Mouse (Mus musculus): Measurements from ENCODE around the gene Cyp4f17. TPM values are rescaled to one million over a fixed set of nuclear protein-coding genes. Genes with fewer than 3 reads are reported as not detected.

Gene Cyp4f17
- polyA plus RNA-seq (2014; fragmentation: Nextera tagmentation; extraction: Ambion mirVana) = 4.4 and 4.8 TPM in 2 replicates

GRCm38 (mm10) chr17:32505851-32506728 lies at the start of gene Cyp4f17:
TSS of gene Cyp4f17 (plus strand) at chr17:32506050.
- ATAC-seq (ENCODE audit: low FRiP score) (peak; percentile 95), DNase-seq (ENCODE audit: low spot score, missing footprints) (peak; percentile 95)
- Histone ChIP-seq H3K27ac (ENCODE audit: low read depth, low read length) (peak within 1 kb of the TSS; percentile 62), H3K9ac (ENCODE audit: low read length) (peak within 1 kb of the TSS; percentile 61), H3K27me3 (ENCODE audit: control insufficient read depth, insufficient read depth, low read length) (no peaks in the 10 kb centered on the region), H3K36me3 (ENCODE audit: control insufficient read depth, insufficient read depth, low read length) (no peaks in the 10 kb centered on the region), H3K4me2 (peak within 1 kb of the TSS; percentile 64), H3K9me3 (ENCODE audit: control insufficient read depth, low read length) (no peaks in the 10 kb centered on the region), H3K4me3 (ENCODE audit: low read depth, low read length) (peak within 1 kb of the TSS; percentile 41), H3K4me1 (ENCODE audit: control insufficient read depth, insufficient read depth, low read length) (peaks cover 12% of the 10 kb centered on the region)
- 3% methylated on average over 29 of the region's 30 CpGs for WGBS

DNA sequence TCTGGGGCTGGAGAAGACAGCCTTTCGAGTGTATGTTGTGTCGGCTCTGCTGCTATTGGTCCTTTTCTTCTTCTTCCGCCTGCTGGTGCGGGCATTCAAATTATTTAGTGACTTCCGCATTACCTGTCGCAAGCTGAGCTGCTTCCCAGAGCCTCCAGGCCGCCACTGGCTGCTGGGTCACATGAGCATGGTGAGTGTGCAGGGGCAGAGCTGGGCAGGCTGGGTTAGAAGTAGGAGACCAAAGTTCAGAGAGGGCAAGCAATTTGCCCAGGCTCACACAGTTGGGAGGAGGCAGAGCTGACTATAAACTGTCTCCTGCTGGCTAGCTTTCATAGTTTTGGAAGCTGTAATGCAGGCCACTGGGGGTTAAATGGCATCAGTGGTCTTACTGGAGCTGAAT lies 37.4 kb upstream of the Cyp4f17 start:
- H3K4me3 ChIP-seq (ENCODE audit: low read depth, low read length) = no peak overlapping the region
- no peaks in the 10 kb centered on the region for H3K4me1 ChIP-seq (ENCODE audit: control insufficient read depth, insufficient read depth, low read length)
- H3K9ac ChIP-seq (ENCODE audit: low read length) = no peak overlapping the region
- ATAC-seq (ENCODE audit: low FRiP score) = no peak
- H3K4me2 ChIP-seq = no peak overlapping the region
- no peaks in the 10 kb centered on the region for H3K27me3 ChIP-seq (ENCODE audit: control insufficient read depth, insufficient read depth, low read length)
- 56% methylated on average over 7 of the region's 7 CpGs for WGBS
- H3K36me3 ChIP-seq (ENCODE audit: control insufficient read depth, insufficient read depth, low read length) = no peaks in the 10 kb centered on the region
- DNase-seq (ENCODE audit: low spot score, missing footprints) = no peak
- no peaks in the 10 kb centered on the region for H3K9me3 ChIP-seq (ENCODE audit: control insufficient read depth, low read length)
- no peak overlapping the region for H3K27ac ChIP-seq (ENCODE audit: low read depth, low read length)

DNA sequence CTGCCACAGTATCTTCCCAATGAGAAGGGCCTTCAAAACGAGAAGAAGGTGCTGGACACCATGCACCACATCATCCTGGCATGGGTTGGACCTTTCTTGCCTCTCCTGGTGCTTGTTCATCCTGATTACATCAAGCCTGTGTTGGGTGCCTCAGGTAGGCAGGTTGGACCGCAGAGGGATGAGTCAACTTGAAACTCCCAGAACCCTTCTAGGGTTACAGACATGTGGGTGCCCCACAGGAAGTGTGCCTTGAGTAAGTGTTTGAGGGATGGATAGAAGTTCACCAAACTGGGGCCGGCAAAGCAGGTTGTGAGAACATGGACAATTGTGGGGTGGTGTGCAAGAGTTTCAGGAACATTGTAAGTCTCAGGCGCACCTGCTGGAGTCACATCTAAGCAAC lies 35.1 kb upstream of the Cyp4f17 start:
- Histone ChIP-seq H3K4me1 (ENCODE audit: control insufficient read depth, insufficient read depth, low read length) (no peaks in the 10 kb centered on the region), H3K4me3 (ENCODE audit: low read depth, low read length) (no peak overlapping the region), H3K27me3 (ENCODE audit: control insufficient read depth, insufficient read depth, low read length) (no peaks in the 10 kb centered on the region), H3K9me3 (ENCODE audit: control insufficient read depth, low read length) (no peaks in the 10 kb centered on the region), H3K9ac (ENCODE audit: low read length) (no peak overlapping the region), H3K27ac (ENCODE audit: low read depth, low read length) (no peak overlapping the region), H3K36me3 (ENCODE audit: control insufficient read depth, insufficient read depth, low read length) (no peaks in the 10 kb centered on the region), H3K4me2 (no peak overlapping the region)
- no peak for DNase-seq (ENCODE audit: low spot score, missing footprints)
- no peak for ATAC-seq (ENCODE audit: low FRiP score)
- 83% methylated on average over 4 of the region's 4 CpGs for whole genome bisulfite sequencing

GRCm38 (mm10) chr17:32472176-32472575 lies 33.7 kb upstream of the Cyp4f17 start:
- Histone ChIP-seq H3K36me3 (ENCODE audit: control insufficient read depth, insufficient read depth, low read length) (no peaks in the 10 kb centered on the region), H3K4me3 (ENCODE audit: low read depth, low read length) (no peak overlapping the region), H3K9ac (ENCODE audit: low read length) (no peak overlapping the region), H3K9me3 (ENCODE audit: control insufficient read depth, low read length) (no peaks in the 10 kb centered on the region), H3K4me1 (ENCODE audit: control insufficient read depth, insufficient read depth, low read length) (no peaks in the 10 kb centered on the region), H3K27me3 (ENCODE audit: control insufficient read depth, insufficient read depth, low read length) (no peaks in the 10 kb centered on the region), H3K4me2 (no peak overlapping the region), H3K27ac (ENCODE audit: low read depth, low read length) (no peak overlapping the region)
- DNase-seq (ENCODE audit: low spot score, missing footprints) (no peak), ATAC-seq (ENCODE audit: low FRiP score) (no peak)
- WGBS = 73% methylated on average over 7 of the region's 7 CpGs

DNA sequence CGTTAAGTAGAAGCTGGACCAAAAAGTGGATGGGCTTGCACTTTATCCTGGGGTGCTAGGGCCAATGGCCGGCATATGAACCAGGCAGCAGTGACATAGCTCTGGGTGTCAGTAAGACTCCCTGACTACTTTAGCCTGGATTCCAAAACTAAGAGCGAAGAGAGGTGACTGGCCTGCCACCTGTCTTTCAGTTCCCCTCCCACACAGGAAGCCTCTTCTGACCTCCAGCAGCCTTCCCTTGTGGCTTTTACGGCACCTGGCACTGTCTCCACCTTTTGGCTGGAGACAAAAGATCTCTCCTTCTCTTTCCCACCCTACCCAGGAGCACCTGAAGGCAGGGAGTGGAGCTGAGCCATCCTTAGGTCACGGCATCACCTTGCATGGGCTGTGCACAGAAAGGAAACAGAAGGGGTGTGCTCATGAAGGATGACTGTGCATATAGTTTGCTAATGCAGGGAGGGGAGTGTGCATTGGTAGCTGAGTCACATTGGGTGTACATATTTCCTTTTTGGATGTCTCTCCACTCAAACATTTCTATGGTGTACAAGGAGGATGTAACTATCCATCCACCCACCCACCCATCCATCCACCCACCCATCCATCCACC lies 30.8 kb upstream of the Cyp4f17 start:
- H3K27ac ChIP-seq (ENCODE audit: low read depth, low read length) = no peak overlapping the region
- no peak overlapping the region for H3K9ac ChIP-seq (ENCODE audit: low read length)
- H3K4me1 ChIP-seq (ENCODE audit: control insufficient read depth, insufficient read depth, low read length) = no peaks in the 10 kb centered on the region
- H3K4me2 ChIP-seq = no peak overlapping the region
- H3K27me3 ChIP-seq (ENCODE audit: control insufficient read depth, insufficient read depth, low read length) = no peaks in the 10 kb centered on the region
- ATAC-seq (ENCODE audit: low FRiP score) = no peak
- 84% methylated on average over 5 of the region's 5 CpGs for WGBS
- H3K9me3 ChIP-seq (ENCODE audit: control insufficient read depth, low read length) = no peaks in the 10 kb centered on the region
- no peaks in the 10 kb centered on the region for H3K36me3 ChIP-seq (ENCODE audit: control insufficient read depth, insufficient read depth, low read length)
- no peak for DNase-seq (ENCODE audit: low spot score, missing footprints)
- H3K4me3 ChIP-seq (ENCODE audit: low read depth, low read length) = no peak overlapping the region

DNA sequence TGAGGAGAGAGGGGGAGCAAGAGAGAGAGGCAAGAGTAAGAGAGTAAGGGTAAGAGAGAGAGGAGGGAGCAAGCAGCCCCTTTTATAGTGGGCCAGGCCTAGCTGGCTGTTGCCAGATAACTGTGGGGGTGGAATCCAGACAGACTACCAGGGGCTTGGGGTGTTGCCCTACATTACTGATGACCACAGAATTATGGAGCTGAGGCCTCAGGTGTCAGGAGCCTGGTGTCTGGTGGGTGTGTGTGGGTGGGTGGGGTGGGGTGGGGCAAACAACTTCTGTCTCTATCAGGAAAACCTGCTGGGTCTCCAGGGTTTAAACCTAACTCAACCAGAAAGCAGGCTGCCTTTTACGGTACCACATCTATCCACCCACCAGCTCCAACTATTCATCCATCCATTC lies 28.6 kb upstream of the Cyp4f17 start:
- Histone ChIP-seq H3K4me3 (ENCODE audit: low read depth, low read length) (no peak overlapping the region), H3K36me3 (ENCODE audit: control insufficient read depth, insufficient read depth, low read length) (no peaks in the 10 kb centered on the region), H3K4me1 (ENCODE audit: control insufficient read depth, insufficient read depth, low read length) (no peaks in the 10 kb centered on the region), H3K9ac (ENCODE audit: low read length) (no peak overlapping the region), H3K27ac (ENCODE audit: low read depth, low read length) (no peak overlapping the region), H3K27me3 (ENCODE audit: control insufficient read depth, insufficient read depth, low read length) (no peaks in the 10 kb centered on the region), H3K9me3 (ENCODE audit: control insufficient read depth, low read length) (no peaks in the 10 kb centered on the region), H3K4me2 (no peak overlapping the region)
- no peak for ATAC-seq (ENCODE audit: low FRiP score)
- 83% methylated on average over 1 of the region's 1 CpGs for WGBS
- DNase-seq (ENCODE audit: low spot score, missing footprints) = no peak

GRCm38 (mm10) chr17:32478727-32479126 lies 27.1 kb upstream of the Cyp4f17 start:
- ATAC-seq (ENCODE audit: low FRiP score) (no peak), DNase-seq (ENCODE audit: low spot score, missing footprints) (no peak)
- H3K4me3 ChIP-seq (ENCODE audit: low read depth, low read length) = no peak overlapping the region
- no peak overlapping the region for H3K9ac ChIP-seq (ENCODE audit: low read length)
- 77% methylated on average over 2 of the region's 2 CpGs for WGBS
- H3K27ac ChIP-seq (ENCODE audit: low read depth, low read length) = no peak overlapping the region
- H3K36me3 ChIP-seq (ENCODE audit: control insufficient read depth, insufficient read depth, low read length) = no peaks in the 10 kb centered on the region
- no peak overlapping the region for H3K4me2 ChIP-seq
- H3K27me3 ChIP-seq (ENCODE audit: control insufficient read depth, insufficient read depth, low read length) = no peaks in the 10 kb centered on the region
- H3K4me1 ChIP-seq (ENCODE audit: control insufficient read depth, insufficient read depth, low read length) = no peaks in the 10 kb centered on the region
- H3K9me3 ChIP-seq (ENCODE audit: control insufficient read depth, low read length) = no peaks in the 10 kb centered on the region

DNA sequence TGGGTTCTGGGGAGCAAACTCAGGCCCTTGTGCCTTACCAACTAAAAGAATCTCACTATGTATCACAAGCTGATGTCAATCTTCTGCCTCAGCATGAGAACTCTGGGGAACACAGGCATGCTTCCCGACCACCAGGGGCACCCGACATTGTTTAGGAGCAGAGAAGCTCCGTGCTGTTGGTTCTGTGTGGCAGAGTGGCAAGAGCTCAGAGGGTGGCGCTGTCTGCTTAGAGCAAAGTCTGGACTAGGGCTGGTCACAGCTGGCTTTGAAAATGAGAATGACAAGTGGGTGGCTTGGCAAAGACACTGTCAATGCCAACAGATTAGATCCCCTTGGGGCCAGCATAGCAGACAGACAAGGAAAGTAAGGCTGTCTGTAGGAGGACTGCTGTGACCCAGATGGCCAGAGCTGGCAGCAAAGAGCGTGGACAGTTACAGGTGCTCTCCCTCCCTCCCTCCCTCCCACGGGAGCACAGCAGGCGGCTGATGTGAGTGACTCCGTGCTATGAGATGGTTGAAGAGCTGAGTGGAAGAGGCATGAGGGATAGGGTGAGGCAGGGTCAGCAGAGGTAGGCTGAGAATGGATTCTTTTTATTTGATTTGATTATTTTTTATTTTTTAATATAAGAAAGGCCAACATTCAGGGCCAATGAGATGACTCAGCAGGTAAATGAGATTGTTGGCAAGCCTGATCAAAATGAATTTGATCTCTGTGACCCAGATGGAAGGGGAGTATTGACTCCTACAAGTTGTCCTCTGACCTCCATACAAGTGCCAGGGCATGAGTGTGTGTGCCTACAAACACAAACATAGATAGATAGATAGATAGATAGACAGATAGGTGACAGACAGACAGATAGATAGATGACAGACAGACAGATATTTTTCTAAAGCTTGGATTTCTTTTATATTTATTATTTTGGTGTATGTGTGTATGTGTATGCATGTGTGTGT lies 26.0 kb upstream of the Cyp4f17 start:
- Histone ChIP-seq H3K4me1 (ENCODE audit: control insufficient read depth, insufficient read depth, low read length) (no peaks in the 10 kb centered on the region), H3K9me3 (ENCODE audit: control insufficient read depth, low read length) (no peaks in the 10 kb centered on the region), H3K27ac (ENCODE audit: low read depth, low read length) (no peak overlapping the region), H3K9ac (ENCODE audit: low read length) (no peak overlapping the region), H3K4me3 (ENCODE audit: low read depth, low read length) (no peak overlapping the region), H3K27me3 (ENCODE audit: control insufficient read depth, insufficient read depth, low read length) (no peaks in the 10 kb centered on the region), H3K4me2 (no peak overlapping the region), H3K36me3 (ENCODE audit: control insufficient read depth, insufficient read depth, low read length) (no peaks in the 10 kb centered on the region)
- no peak for DNase-seq (ENCODE audit: low spot score, missing footprints)
- ATAC-seq (ENCODE audit: low FRiP score) = no peak
- WGBS = 14% methylated on average over 6 of the region's 8 CpGs
